Mouse (Mus musculus) limb, embryonic 12.5 days (tissue): ENCODE measurements around the gene Gm37240. TPM values are rescaled to one million over a fixed set of nuclear protein-coding genes. Genes with fewer than 3 reads are reported as not detected.

Experiments used
- ATAC-seq: fragments of 200-750 bp; cut with Nextera tagmentation; 2 replicates; pipeline ENCODE4 v1.8.0; 2017; ENCODE audit warnings: low read depth, moderate TSS enrichment; ENCODE audit not compliant: insufficient number of reproducible peaks, insufficient read depth, low FRiP score, low TSS enrichment
- H3K27ac ChIP-seq: fragments of 300-500 bp; sonication (generic); 2 replicates; pipeline ENCODE4 v1.5.1; 2016; ENCODE audit warnings: mild to moderate bottlenecking, moderate library complexity
- H3K27me3 ChIP-seq: fragments of 300-500 bp; sonication (generic); 2 replicates; pipeline ENCODE4 v1.6.1; 2016; ENCODE audit warnings: mild to moderate bottlenecking, moderate library complexity
- H3K36me3 ChIP-seq: fragments of 300-500 bp; sonication (generic); 2 replicates; pipeline ENCODE4 v1.6.1; 2016; ENCODE audit warnings: mild to moderate bottlenecking, moderate library complexity
- H3K4me1 ChIP-seq: fragments of 300-500 bp; sonication (generic); replicated peaks from 2 replicates; pipeline ENCODE4 v1.6.1; 2016
- H3K4me2 ChIP-seq: fragments of 300-500 bp; sonication (generic); 2 replicates; pipeline ENCODE4 v1.6.1; 2016; ENCODE audit warnings: mild to moderate bottlenecking, moderate library complexity
- H3K4me3 ChIP-seq: fragments of 300-500 bp; sonication (generic); replicated peaks from 2 replicates; pipeline ENCODE4 v1.5.1; 2016; ENCODE audit warnings: mild to moderate bottlenecking
- H3K9ac ChIP-seq: fragments of 300-500 bp; sonication (generic); replicated peaks from 2 replicates; pipeline ENCODE4 v1.6.1; 2016; ENCODE audit warnings: mild to moderate bottlenecking, moderate library complexity
- H3K9me3 ChIP-seq: fragments of 300-500 bp; sonication (generic); 2 replicates; pipeline ENCODE4 v1.6.1; 2016; ENCODE audit warnings: mild to moderate bottlenecking, moderate library complexity
- WGBS: fragments of 180-500 bp; shearing (Covaris S2); methylation state at CpG from one replicate; pipeline ENCODE4 v1.1.7; 2016; 5-methylcytosine and 5-hydroxymethylcytosine counted together
- polyA plus RNA-seq: library from polyadenylated mRNA; unstranded; fragments of >200 nt; fragmentation: Nextera tagmentation; extraction: Ambion mirVana; gene quantifications from 2 replicates; pipeline ENCODE4 v1.2.1, GENCODE M21; 2016

Gene Gm37240
- polyA plus RNA-seq, 1 experiment from 2014 or later, result 3.4 TPM

- ATAC-seq, result no peak
- Histone ChIP-seq H3K27ac (no peak overlapping the region), H3K9me3 (no peaks in the 10 kb centered on the region), H3K27me3 (peaks cover 8% of the 10 kb centered on the region; the same call in 1 of the 2 replicates), H3K4me3 (no peak overlapping the region), H3K4me1 (peaks cover 34% of the 10 kb centered on the region), H3K4me2 (no peak overlapping the region; the same call in 1 of the 2 replicates), H3K36me3 (no peaks in the 10 kb centered on the region), H3K9ac (no peak overlapping the region)
- 36% methylated on average over 10 of the region's 10 CpGs for whole genome bisulfite sequencing
These were observed 1147.2 kb downstream of the Gm37240 start for GRCm38 (mm10) chr3:84740050-84740596.

DNA sequence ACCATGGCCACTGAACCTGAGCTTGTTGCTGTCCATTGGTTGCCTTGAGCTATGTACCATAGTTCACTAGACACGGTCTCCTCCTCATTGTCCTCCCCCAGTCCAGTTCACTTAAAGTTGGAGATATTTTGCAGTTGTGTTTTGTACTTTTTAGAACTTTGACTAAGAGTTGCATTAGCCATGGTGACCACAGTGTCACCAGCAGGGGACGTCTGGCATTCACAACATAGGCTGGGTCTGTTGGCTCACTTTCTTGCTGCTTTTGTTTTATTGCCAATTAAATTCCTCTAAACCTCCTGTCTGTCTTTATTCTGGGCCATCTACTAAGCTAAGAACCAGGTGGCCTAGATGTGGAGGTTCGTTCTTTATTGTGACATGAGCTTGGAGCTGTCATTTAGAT, 1150.2 kb downstream of the Gm37240 start:
- peaks cover 36% of the 10 kb centered on the region for H3K4me1 ChIP-seq
- 51% methylated on average over 3 of the region's 3 CpGs for WGBS
- ATAC-seq, result no peak

GRCm38 (mm10) chr3:84735716-84736115, 1151.6 kb downstream of the Gm37240 start:
- no peak overlapping the region for H3K4me2 ChIP-seq
- H3K9me3 ChIP-seq, result no peaks in the 10 kb centered on the region
- peaks cover 49% of the 10 kb centered on the region for H3K4me1 ChIP-seq
- H3K9ac ChIP-seq, result no peak overlapping the region
- 37% methylated on average over 10 of the region's 10 CpGs for WGBS
- ATAC-seq, result no peak
- H3K4me3 ChIP-seq, result no peak overlapping the region
- H3K27ac ChIP-seq, result no peak overlapping the region
- no peaks in the 10 kb centered on the region for H3K36me3 ChIP-seq
- H3K27me3 ChIP-seq, result peaks cover 19% of the 10 kb centered on the region; the same call in 1 of the 2 replicates

More for the DNA sequence above, 1150.2 kb downstream of the Gm37240 start:
- H3K36me3 ChIP-seq, result no peaks in the 10 kb centered on the region
- H3K4me2 ChIP-seq, result no peak overlapping the region
- no peaks in the 10 kb centered on the region for H3K9me3 ChIP-seq
- no peak overlapping the region for H3K9ac ChIP-seq
- no peak overlapping the region for H3K4me3 ChIP-seq
- H3K27ac ChIP-seq, result no peak overlapping the region
- H3K27me3 ChIP-seq, result peaks cover 12% of the 10 kb centered on the region; the same call in 1 of the 2 replicates

DNA sequence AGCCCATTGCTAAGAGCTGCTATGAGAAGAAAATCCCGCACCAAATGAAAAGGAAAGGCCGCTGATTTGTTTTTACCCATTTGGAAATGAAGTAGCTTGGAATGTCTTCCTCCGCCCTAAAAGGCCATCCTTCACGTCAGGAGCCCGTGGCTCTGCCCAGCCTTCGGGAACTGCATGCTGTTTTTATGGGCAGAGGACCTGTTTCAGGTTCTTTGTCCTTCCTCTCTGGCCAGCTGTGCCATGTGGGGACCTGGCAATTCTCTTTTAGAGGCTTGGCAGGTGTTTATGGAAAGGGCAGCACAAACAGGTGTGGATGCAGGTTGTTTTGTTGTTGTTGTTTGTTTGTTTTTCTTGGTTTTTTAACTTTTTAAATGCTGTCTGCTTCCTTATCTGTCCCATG, 1154.8 kb downstream of the Gm37240 start:
- H3K4me2 ChIP-seq, result peak overlapping the region; percentile 67
- no peaks in the 10 kb centered on the region for H3K9me3 ChIP-seq
- peaks cover 43% of the 10 kb centered on the region for H3K4me1 ChIP-seq
- no peaks in the 10 kb centered on the region for H3K36me3 ChIP-seq
- no peak overlapping the region for H3K9ac ChIP-seq
- H3K27ac ChIP-seq, result no peak overlapping the region
- ATAC-seq, result no peak
- peaks cover 19% of the 10 kb centered on the region; the same call in 1 of the 2 replicates for H3K27me3 ChIP-seq
- H3K4me3 ChIP-seq, result peak overlapping the region; percentile 31
- WGBS, result 8% methylated on average over 6 of the region's 6 CpGs

GRCm38 (mm10) chr3:84732016-84732502, 1155.3 kb downstream of the Gm37240 start:
- H3K4me2 ChIP-seq, result peak overlapping the region; percentile 67
- H3K9me3 ChIP-seq, result no peaks in the 10 kb centered on the region
- ATAC-seq, result no peak
- H3K27me3 ChIP-seq, result peaks cover 19% of the 10 kb centered on the region; the same call in 1 of the 2 replicates
- WGBS, result 4% methylated on average over 20 of the region's 20 CpGs
- H3K36me3 ChIP-seq, result no peaks in the 10 kb centered on the region
- H3K4me1 ChIP-seq, result peaks cover 43% of the 10 kb centered on the region
- H3K9ac ChIP-seq, result peak overlapping the region; percentile 47
- peak overlapping the region; percentile 31 for H3K4me3 ChIP-seq
- H3K27ac ChIP-seq, result 0 out of 2 replicates have a peak overlapping the region, but pooled peaks have one; percentile 29

GRCm38 (mm10) chr3:84731403-84732015, 1155.8 kb downstream of the Gm37240 start:
- H3K9ac ChIP-seq, result peak overlapping the region; percentile 47; the same call in 1 of the 2 replicates
- ATAC-seq, result no peak
- H3K9me3 ChIP-seq, result no peaks in the 10 kb centered on the region
- H3K4me3 ChIP-seq, result peak overlapping the region; percentile 31
- peaks cover 19% of the 10 kb centered on the region; the same call in 1 of the 2 replicates for H3K27me3 ChIP-seq
- H3K4me2 ChIP-seq, result peak overlapping the region; percentile 67
- 14% methylated on average over 9 of the region's 9 CpGs for WGBS
- no peaks in the 10 kb centered on the region for H3K36me3 ChIP-seq
- peaks cover 43% of the 10 kb centered on the region for H3K4me1 ChIP-seq
- H3K27ac ChIP-seq, result no peak overlapping the region

- H3K4me2 ChIP-seq, result peak overlapping the region; percentile 67
These were observed 1156.3 kb downstream of the Gm37240 start for GRCm38 (mm10) chr3:84731003-84731402.

GRCm38 (mm10) chr3:84729806-84730205, 1157.5 kb downstream of the Gm37240 start:
- ATAC-seq, result no peak
- H3K4me2 ChIP-seq, result no peak overlapping the region
- H3K27ac ChIP-seq, result no peak overlapping the region
- peaks cover 19% of the 10 kb centered on the region; the same call in 1 of the 2 replicates for H3K27me3 ChIP-seq
- H3K4me3 ChIP-seq, result no peak overlapping the region
- no peaks in the 10 kb centered on the region for H3K9me3 ChIP-seq
- no peak overlapping the region for H3K9ac ChIP-seq
- WGBS, result 75% methylated on average over 6 of the region's 6 CpGs
- peaks cover 31% of the 10 kb centered on the region for H3K4me1 ChIP-seq
- H3K36me3 ChIP-seq, result no peaks in the 10 kb centered on the region

More at GRCm38 (mm10) chr3:84731003-84731402, 1156.3 kb downstream of the Gm37240 start:
- no peaks in the 10 kb centered on the region for H3K9me3 ChIP-seq
- no peaks in the 10 kb centered on the region for H3K36me3 ChIP-seq
- 38% methylated on average over 5 of the region's 5 CpGs for WGBS
- no peak for ATAC-seq
- H3K27ac ChIP-seq, result no peak overlapping the region
- H3K9ac ChIP-seq, result no peak overlapping the region
- H3K4me1 ChIP-seq, result peaks cover 38% of the 10 kb centered on the region
- no peak overlapping the region for H3K4me3 ChIP-seq
- peaks cover 19% of the 10 kb centered on the region; the same call in 1 of the 2 replicates for H3K27me3 ChIP-seq

GRCm38 (mm10) chr3:84723996-84724395, 1163.3 kb downstream of the Gm37240 start:
- Histone ChIP-seq H3K4me2 (no peak overlapping the region), H3K27me3 (no peaks in the 10 kb centered on the region), H3K27ac (no peak overlapping the region), H3K9me3 (0 out of 2 replicates have a peak, but pooled peaks cover 2% of the 10 kb centered on the region), H3K9ac (no peak overlapping the region), H3K36me3 (no peaks in the 10 kb centered on the region), H3K4me3 (no peak overlapping the region), H3K4me1 (no peaks in the 10 kb centered on the region)
- ATAC-seq, result no peak
- WGBS, result 76% methylated on average over 5 of the region's 5 CpGs

DNA sequence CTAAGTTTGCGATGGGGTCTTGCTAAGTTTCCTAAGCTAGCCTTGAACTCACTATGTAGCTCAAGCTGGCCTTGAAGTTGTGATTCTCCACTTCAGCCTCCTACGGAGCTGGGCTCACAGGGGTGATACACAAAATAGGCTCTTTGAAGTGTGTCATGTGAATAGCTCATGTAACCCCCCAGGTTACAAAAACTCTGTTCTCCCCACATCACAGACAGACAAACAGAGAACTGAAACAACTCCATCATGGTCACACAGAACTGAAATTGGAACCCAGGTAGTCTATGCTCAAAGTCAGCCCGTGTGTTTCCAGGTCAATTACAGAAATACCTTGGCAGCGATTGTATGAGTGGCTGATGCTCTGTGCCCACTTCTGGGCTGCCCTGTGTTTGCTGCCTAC, 1164.6 kb downstream of the Gm37240 start:
- no peak overlapping the region for H3K27ac ChIP-seq
- H3K4me3 ChIP-seq, result no peak overlapping the region
- H3K36me3 ChIP-seq, result no peaks in the 10 kb centered on the region
- no peaks in the 10 kb centered on the region for H3K27me3 ChIP-seq
- 0 out of 2 replicates have a peak, but pooled peaks cover 2% of the 10 kb centered on the region for H3K9me3 ChIP-seq
- WGBS, result 88% methylated on average over 4 of the region's 4 CpGs
- H3K4me1 ChIP-seq, result no peaks in the 10 kb centered on the region
- no peak overlapping the region for H3K4me2 ChIP-seq
- no peak overlapping the region for H3K9ac ChIP-seq
- ATAC-seq, result no peak

GRCm38 (mm10) chr3:84715073-84715768, 1172.1 kb downstream of the Gm37240 start:
- no peaks in the 10 kb centered on the region for H3K27me3 ChIP-seq
- 92% methylated on average over 15 of the region's 15 CpGs for WGBS
- H3K4me2 ChIP-seq, result no peak overlapping the region
- no peak overlapping the region for H3K27ac ChIP-seq
- no peak for ATAC-seq
- no peaks in the 10 kb centered on the region for H3K36me3 ChIP-seq
- H3K4me3 ChIP-seq, result no peak overlapping the region
- peaks cover 9% of the 10 kb centered on the region; the same call in 1 of the 2 replicates for H3K9me3 ChIP-seq
- no peaks in the 10 kb centered on the region for H3K4me1 ChIP-seq
- H3K9ac ChIP-seq, result no peak overlapping the region
